Mouse (Mus musculus) frontal cortex, adult (tissue): ENCODE measurements around the gene Sytl1.
A peak's percentile ranks its signal among the peaks of the same experiment; 100 is the strongest.

ENCODE experiments used
- ATAC-seq: cut with Nextera tagmentation; 2 replicates; pipeline ENCODE4 v1.9.2; 2017; ENCODE audit warnings: mild to moderate bottlenecking, moderate library complexity, mixed read lengths; ENCODE audit not compliant: low TSS enrichment

Gene Sytl1

GRCm38 (mm10) chr4:133247806-133248449, 15.0 kb downstream of the Sytl1 start:
- ATAC-seq = no peak

- ATAC-seq = no peak
Measured at GRCm38 (mm10) chr4:133247072-133247471, 15.8 kb downstream of the Sytl1 start.

GRCm38 (mm10) chr4:133244289-133244688, 18.6 kb downstream of the Sytl1 start:
- no peak for ATAC-seq

GRCm38 (mm10) chr4:133243538-133243937, 19.4 kb downstream of the Sytl1 start:
- ATAC-seq = no peak

- no peak for ATAC-seq
Measured at GRCm38 (mm10) chr4:133242710-133243109, 20.2 kb downstream of the Sytl1 start.

GRCm38 (mm10) chr4:133241910-133242309, 21.0 kb downstream of the Sytl1 start:
- no peak for ATAC-seq

- peak; percentile 94 for ATAC-seq
Measured at GRCm38 (mm10) chr4:133240934-133241908, 21.7 kb downstream of the Sytl1 start.

- ATAC-seq = peak; percentile 7; the same call in 1 of the 2 replicates
Measured at GRCm38 (mm10) chr4:133240490-133240921, 22.4 kb downstream of the Sytl1 start, which contains the start of gene Map3k6. TSS of gene Map3k6 (plus strand) at chr4:133240818.

GRCm38 (mm10) chr4:133237911-133238310, 25.0 kb downstream of the Sytl1 start:
- ATAC-seq = no peak

GRCm38 (mm10) chr4:133235415-133235814, 27.5 kb downstream of the Sytl1 start:
- no peak for ATAC-seq

GRCm38 (mm10) chr4:133234771-133235170, 28.1 kb downstream of the Sytl1 start:
- no peak for ATAC-seq

GRCm38 (mm10) chr4:133233285-133233976, 29.5 kb downstream of the Sytl1 start:
- ATAC-seq = no peak

- no peak for ATAC-seq
Measured at GRCm38 (mm10) chr4:133229582-133229981, 33.3 kb downstream of the Sytl1 start.

GRCm38 (mm10) chr4:133227636-133228035, 35.3 kb downstream of the Sytl1 start:
- ATAC-seq = no peak

GRCm38 (mm10) chr4:133226073-133226472, 36.8 kb downstream of the Sytl1 start:
- no peak for ATAC-seq

GRCm38 (mm10) chr4:133223875-133224274, 39.0 kb downstream of the Sytl1 start:
- ATAC-seq = no peak

GRCm38 (mm10) chr4:133221701-133222100, 41.2 kb downstream of the Sytl1 start:
- no peak for ATAC-seq

- no peak for ATAC-seq
Measured at GRCm38 (mm10) chr4:133220656-133221055, 42.3 kb downstream of the Sytl1 start.

GRCm38 (mm10) chr4:133218745-133219144, 44.2 kb downstream of the Sytl1 start:
- no peak for ATAC-seq

GRCm38 (mm10) chr4:133217641-133218040, 45.3 kb downstream of the Sytl1 start:
- ATAC-seq = no peak

GRCm38 (mm10) chr4:133213661-133214060, 49.3 kb downstream of the Sytl1 start:
- no peak for ATAC-seq

- ATAC-seq = 0 out of 2 replicates have a peak, but pooled peaks have one; percentile 14
Measured at GRCm38 (mm10) chr4:133213268-133213590, 49.7 kb downstream of the Sytl1 start.
